Mouse (Mus musculus) small intestine, adult 2 months (tissue): ENCODE measurements around the gene Stat3.

Experiments
- CTCF ChIP-seq: fragments of 200-500 bp; IDR thresholded peaks from 2 replicates; pipeline ENCODE4 v1.5.1; 2012; ENCODE audit warnings: low read depth, mild to moderate bottlenecking, control low read depth, inconsistent platforms, low read length, moderate library complexity, mixed read lengths; ENCODE audit not compliant: insufficient replicate concordance, insufficient read length; ENCODE audit errors: extremely low read depth
- POLR2A ChIP-seq: fragments of 200-500 bp; IDR thresholded peaks from 2 replicates; pipeline ENCODE4 v1.6.1; 2012; ENCODE audit warnings: low read depth, mild to moderate bottlenecking, control low read depth, inconsistent platforms, low read length, moderate library complexity

- no peak for TF ChIP-seq CTCF
- TF ChIP-seq POLR2A = no peak
Measured at GRCm38 (mm10) chr11:100888348-100888820, 51.0 kb downstream of the Stat3 start.
